Mouse (Mus musculus) cerebellum, adult 2 months (tissue): ENCODE measurements around the gene Wfikkn1.

Source experiments
- CTCF ChIP-seq: fragments of 200-500 bp; IDR thresholded peaks from 2 replicates; pipeline ENCODE4 v1.5.1; 2011; ENCODE audit warnings: low read depth, mild to moderate bottlenecking, control low read depth, low read length, moderate library complexity, borderline replicate concordance; ENCODE audit not compliant: insufficient read depth
- POLR2A ChIP-seq: fragments of 200-500 bp; IDR thresholded peaks from 2 replicates; pipeline ENCODE4 v1.6.1; 2011; ENCODE audit warnings: low read length, control low read depth, borderline replicate concordance; ENCODE audit not compliant: insufficient read depth

DNA sequence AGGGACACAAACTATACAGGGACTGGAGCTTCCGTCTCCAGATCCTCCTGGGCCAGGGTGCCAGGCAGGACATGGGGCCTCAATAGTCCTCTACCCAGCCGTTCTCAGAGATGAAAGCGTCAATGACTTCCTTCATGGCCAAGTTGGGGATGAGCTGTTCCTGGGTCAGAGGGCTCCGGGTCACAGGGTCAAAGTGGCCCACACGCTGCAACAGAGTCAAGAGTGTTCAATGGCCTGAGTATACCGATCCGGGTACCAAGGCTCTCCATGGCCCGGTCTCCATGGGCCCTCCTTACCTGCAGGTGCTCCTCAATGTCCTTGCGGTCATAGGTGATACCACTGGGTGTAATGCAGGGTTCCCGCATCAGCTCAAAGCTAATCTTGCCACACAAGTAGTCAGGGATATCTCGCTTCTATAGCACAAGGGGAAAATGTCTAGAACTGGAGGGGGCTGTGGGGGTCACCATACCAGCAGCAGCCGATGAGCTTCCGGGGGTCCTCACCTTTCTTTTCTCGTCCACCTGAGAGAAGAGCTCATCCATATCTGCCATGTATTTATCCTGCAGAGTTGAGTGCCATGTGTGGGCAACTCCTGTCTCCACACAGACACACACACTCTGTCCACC lies 49.7 kb downstream of the Wfikkn1 start:
- no peak for TF ChIP-seq POLR2A
- no peak for TF ChIP-seq CTCF
